Mouse (Mus musculus) lung, adult 2 months (tissue): ENCODE data around the gene Islr.

Experiments used
- CTCF ChIP-seq: fragments of 200-500 bp; IDR thresholded peaks from 2 replicates; pipeline ENCODE4 v1.5.1; 2011; ENCODE audit warnings: mild to moderate bottlenecking, low read length, control low read depth; ENCODE audit not compliant: insufficient read depth
- POLR2A ChIP-seq: fragments of 200-500 bp; IDR thresholded peaks from 2 replicates; pipeline ENCODE4 v1.6.1; 2011; ENCODE audit warnings: low read depth, mild to moderate bottlenecking, control low read depth, low read length, borderline replicate concordance; ENCODE audit errors: extremely low read depth

- TF ChIP-seq CTCF (peak; percentile 55), POLR2A (no peak)
Observed at GRCm38 (mm10) chr9:58203516-58204447, at the start of gene Islr, which contains the start of gene Islr2.
